Mouse (Mus musculus) left cerebral cortex, postnatal 36 days (tissue): Measurements from ENCODE around the gene Olfr1111. TPM values are rescaled to one million over a fixed set of nuclear protein-coding genes. Genes with fewer than 3 reads are reported as not detected.
"Not testable (repeated sequence)": the region's sequence is repeated elsewhere in the genome, so short reads cannot be mapped to it uniquely, and the experiment has no call there.

ENCODE experiments used
- DNase-seq, 2 experiments: peaks; one replicate each; pipeline ENCODE4 v3.0.0; 2021 to 2022; ENCODE audit warnings: low spot score in 2 of 2, mixed read lengths in 1 of 2
- intact Hi-C: fragments of 180-260 bp; cut with DNase I; formaldehyde crosslinking; loops from one replicate; pipeline ENCODE4 v1.15.1; 2025
- total RNA-seq, 2 experiments: library from RNA; stranded (reverse); gene quantifications; 2 replicates each; pipeline ENCODE4 v1.2.3; 2021

Olfr1111 gene
- not detected for total RNA-seq

GRCm38 (mm10) chr2:87152524-87152923, at the start of gene Olfr1111:
Gene Olfr1111 (minus strand): TSS chr2:87152624.
- DNase-seq = no peak
- intact Hi-C loops = no loop called here

GRCm38 (mm10) chr2:87187498-87187897, 35.1 kb upstream of the Olfr1111 start, which contains the start of gene Olfr1112:
Gene Olfr1112 (plus strand): TSS chr2:87187798.
- no peak for DNase-seq
- intact Hi-C loops = no loop called here

- intact Hi-C loops, DNase-seq: not testable (repeated sequence)
These were observed 15.3 kb upstream of the Olfr1111 start for GRCm38 (mm10) chr2:87167731-87168130.

- intact Hi-C loops = no loop called here
- no peak for DNase-seq
These were observed 12.2 kb downstream of the Olfr1111 start, which contains the start of gene Olfr1110 for GRCm38 (mm10) chr2:87140200-87140599. Gene Olfr1110 (minus strand): TSS chr2:87140300.

GRCm38 (mm10) chr2:87114467-87114866, 38.0 kb downstream of the Olfr1111 start, which contains the start of gene Olfr259:
Gene Olfr259 (minus strand): TSS chr2:87114567.
- intact Hi-C loops = no loop called here
- no peak for DNase-seq

Other genes starting within 250 kb of the Olfr1111 start
- gene Olfr1098, start 228.1 kb downstream of the Olfr1111 start, total RNA-seq = not detected
- gene Olfr1099, start 191.9 kb downstream of the Olfr1111 start, total RNA-seq = not detected
- gene Olfr1100, start 172.7 kb downstream of the Olfr1111 start, total RNA-seq = not detected
- not detected for gene Olfr1101, start 161.4 kb downstream of the Olfr1111 start, total RNA-seq
- not detected for gene Olfr1102, start 154.2 kb downstream of the Olfr1111 start, total RNA-seq
- not detected for gene Olfr1104, start 125.5 kb downstream of the Olfr1111 start, total RNA-seq
- gene Olfr1105, start 116.1 kb downstream of the Olfr1111 start, total RNA-seq = not detected
- not detected for gene Olfr1106, start 100.4 kb downstream of the Olfr1111 start, total RNA-seq
- gene Olfr1107, start 76.8 kb downstream of the Olfr1111 start, total RNA-seq = not detected
- gene Olfr1109, start 56.6 kb downstream of the Olfr1111 start, total RNA-seq = not detected
- gene Olfr259, start 38.1 kb downstream of the Olfr1111 start, total RNA-seq = not detected
- gene Olfr1110, start 12.3 kb downstream of the Olfr1111 start, total RNA-seq = not detected
- gene Olfr1112, start 35.2 kb upstream of the Olfr1111 start, total RNA-seq = not detected
- not detected for gene Olfr1113, start 56.3 kb upstream of the Olfr1111 start, total RNA-seq
- not detected for gene Olfr1115, start 95.4 kb upstream of the Olfr1111 start, total RNA-seq
- gene Olfr1116, start 114.9 kb upstream of the Olfr1111 start, total RNA-seq = not detected
- not detected for gene Olfr1118, start 155.0 kb upstream of the Olfr1111 start, total RNA-seq
- gene Olfr1120, start 202.2 kb upstream of the Olfr1111 start, total RNA-seq = not detected
- gene Olfr1121, start 217.3 kb upstream of the Olfr1111 start, total RNA-seq = not detected
- gene Olfr1122, start 233.2 kb upstream of the Olfr1111 start, total RNA-seq = under 1 TPM in 1 of 2 experiments, not detected in 1; 0.18 TPM